In the genomic region with DNA sequence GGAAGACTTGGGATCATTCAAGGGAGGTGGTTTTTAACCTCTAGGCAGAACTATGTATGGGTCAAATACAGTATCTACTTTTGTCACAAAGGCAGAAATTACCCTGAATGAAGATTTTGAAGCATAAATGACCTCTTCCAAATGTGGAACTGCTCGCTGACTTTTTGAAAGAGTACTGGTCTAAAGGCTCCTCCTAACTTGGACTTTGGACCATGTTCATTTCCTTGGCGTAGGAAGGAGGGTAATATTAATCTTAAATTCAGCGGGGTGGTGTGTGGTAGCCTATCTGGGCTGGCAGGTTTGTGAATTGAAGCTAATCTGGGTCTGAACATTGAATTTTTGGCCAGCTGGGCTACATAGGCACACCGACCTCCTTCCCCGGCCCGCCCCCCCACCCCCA, we compare ENCODE assay signal across 32 mouse cellular contexts. TPM values are rescaled to one million over a fixed set of nuclear protein-coding genes. Genes with fewer than 3 reads are reported as not detected.
A peak's percentile ranks its signal among the peaks of the same experiment; 100 is the strongest.
DNase-seq lines count a peak whose midpoint lies in the region; ATAC-seq and TF ChIP-seq lines count a peak whose summit lies in the region.
"Had no signal": no experiment of that assay in that cellular context is flagged by ENCODE, and none has a peak within 500 bp of the region (broad histone marks: within the 10 kb centered on the region; RNA-seq: fewer than 3 reads in every experiment).

No protein-coding gene starts in this region.

- no peak for ATAC-seq in heart, embryonic 13.5 days (ENCODE audit: extremely low read depth, insufficient number of reproducible peaks, low FRiP score, low TSS enrichment)
- ATAC-seq in intestine, postnatal 0 days = no peak
- ATAC-seq in stomach, embryonic 16.5 days (ENCODE audit: insufficient read depth, low FRiP score) = no peak

- peak overlapping the region; percentile 75; the same call in 1 of the 2 replicates for H3K4me2 ChIP-seq in heart, embryonic 13.5 days
- peak overlapping the region; percentile 31 for H3K4me2 ChIP-seq in intestine, postnatal 0 days (replicated peaks; ENCODE audit: low read depth)
- H3K4me2 ChIP-seq in stomach, embryonic 16.5 days (ENCODE audit: low read depth, low read length) = peak overlapping the region; percentile 23; the same call in 1 of the 2 replicates

- no peaks in the 10 kb centered on the region for H3K9me3 ChIP-seq in heart, embryonic 13.5 days
- H3K9me3 ChIP-seq in intestine, postnatal 0 days (ENCODE audit: control insufficient read depth) = no peaks in the 10 kb centered on the region
- no peaks in the 10 kb centered on the region for H3K9me3 ChIP-seq in stomach, embryonic 16.5 days (replicated peaks; ENCODE audit: control insufficient read depth, low read length)
- H3K9me3 ChIP-seq: forebrain, embryonic 15.5 days; hindbrain, embryonic 13.5 days; limb, embryonic 10.5 days; lung, embryonic 15.5 days; midbrain, embryonic 15.5 days; neural tube, embryonic 13.5 days had no signal

- WGBS in heart, embryonic 13.5 days = 84% methylated on average over 6 of the region's 6 CpGs
- WGBS in intestine, postnatal 0 days = 55% methylated on average over 6 of the region's 6 CpGs
- 76% methylated on average over 6 of the region's 6 CpGs for WGBS in stomach, embryonic 16.5 days

- no peak overlapping the region for H3K4me3 ChIP-seq in heart, embryonic 13.5 days
- H3K4me3 ChIP-seq in intestine, postnatal 0 days (ENCODE audit: low read depth, low read length) = no peak overlapping the region
- H3K4me3 ChIP-seq in stomach, embryonic 16.5 days (replicated peaks; ENCODE audit: low read length) = no peak overlapping the region

- no peak overlapping the region for H3K9ac ChIP-seq in heart, embryonic 13.5 days
- no peak overlapping the region for H3K9ac ChIP-seq in intestine, postnatal 0 days (ENCODE audit: low read depth, low read length)
- no peak overlapping the region for H3K9ac ChIP-seq in stomach, embryonic 16.5 days (ENCODE audit: low read length)
- H3K9ac ChIP-seq: forebrain, embryonic 15.5 days; midbrain, embryonic 15.5 days had no signal

- intact Hi-C loops in heart, postnatal 25 days (cut with DNase I) = loop anchor here (5.0 kb wide), 1 partner anchor 140 kb away; no protein-coding TSS in a partner anchor

- peaks cover 14% of the 10 kb centered on the region for H3K27me3 ChIP-seq in heart, embryonic 13.5 days (replicated peaks)
- H3K27me3 ChIP-seq in intestine, postnatal 0 days (replicated peaks; ENCODE audit: control insufficient read depth, insufficient read depth, low read length) = no peaks in the 10 kb centered on the region
- H3K27me3 ChIP-seq in stomach, embryonic 16.5 days (ENCODE audit: control insufficient read depth, insufficient read depth, low read length) = no peaks in the 10 kb centered on the region
- H3K27me3 ChIP-seq: forebrain, embryonic 15.5 days; hindbrain, embryonic 13.5 days; lung, embryonic 15.5 days; midbrain, embryonic 15.5 days; neural tube, embryonic 13.5 days had no signal

- no peak for DNase-seq in heart, adult 18-20 months
- peak; percentile 34 to 47 for DNase-seq in kidney, postnatal 36 days
- DNase-seq in kidney, postnatal 25 days = no peak
- no peak for DNase-seq in heart, postnatal 25 days (ENCODE audit: low spot score)
- no peak for DNase-seq in urinary bladder, postnatal 36 days (ENCODE audit: low spot score in 2 of 2)
- DNase-seq: adrenal gland, postnatal 14 days; cerebellum, adult 2 months; cerebellum, postnatal 25 days; embryo, embryonic 11 days; gastrocnemius, postnatal 14 days; heart, adult 11 months; heart, postnatal 36 days; lung, postnatal 36 days; retina, postnatal 1 day; right cerebral cortex, postnatal 25 days had no signal

- no peak for TF ChIP-seq CTCF in intestine, postnatal 0 days (IDR thresholded peaks at IDR 0.05; ENCODE audit: low read depth)

- H3K4me1 ChIP-seq in heart, embryonic 13.5 days = peaks cover 22% of the 10 kb centered on the region
- H3K4me1 ChIP-seq in intestine, postnatal 0 days (replicated peaks; ENCODE audit: control insufficient read depth, insufficient read depth, low read length) = 0 out of 2 replicates have a peak, but pooled peaks cover 3% of the 10 kb centered on the region
- H3K4me1 ChIP-seq in stomach, embryonic 16.5 days (ENCODE audit: control insufficient read depth, insufficient read depth, low read length) = peaks cover 9% of the 10 kb centered on the region

- no peak overlapping the region for H3K27ac ChIP-seq in heart, embryonic 13.5 days (replicated peaks)
- H3K27ac ChIP-seq in intestine, postnatal 0 days (ENCODE audit: low read depth, low read length) = no peak overlapping the region
- peak overlapping the region; percentile 38; the same call in 1 of the 2 replicates for H3K27ac ChIP-seq in stomach, embryonic 16.5 days (ENCODE audit: low read length)
- H3K27ac ChIP-seq: forebrain, embryonic 15.5 days; hindbrain, embryonic 13.5 days; lung, embryonic 15.5 days; midbrain, embryonic 15.5 days; neural tube, embryonic 13.5 days had no signal

- no peaks in the 10 kb centered on the region for H3K36me3 ChIP-seq in heart, embryonic 13.5 days
- no peaks in the 10 kb centered on the region for H3K36me3 ChIP-seq in intestine, postnatal 0 days (ENCODE audit: control insufficient read depth, insufficient read depth)
- H3K36me3 ChIP-seq in stomach, embryonic 16.5 days (ENCODE audit: control insufficient read depth, insufficient read depth, low read length) = no peaks in the 10 kb centered on the region
- H3K36me3 ChIP-seq: forebrain, embryonic 15.5 days; hindbrain, embryonic 13.5 days; lung, embryonic 15.5 days; midbrain, embryonic 15.5 days; neural tube, embryonic 13.5 days had no signal

RNA-seq across cellular contexts. Expression of gene Thoc7, which starts 0.8 kb away (rescaled TPM):
- 146 and 164 TPM in 2 replicates for polyA plus RNA-seq in heart, embryonic 13.5 days (2015; fragmentation: Nextera tagmentation; extraction: Ambion mirVana)
- 10 to 100 TPM; 84.5 to 89.7 TPM for total RNA-seq in heart, adult 18-20 months (2021)
- polyA plus RNA-seq in intestine, postnatal 0 days (2015; fragmentation: Nextera tagmentation; extraction: Ambion mirVana) = 151 and 155 TPM in 2 replicates
- 138 and 143 TPM in 2 replicates for polyA plus RNA-seq in stomach, embryonic 16.5 days (2015; fragmentation: Nextera tagmentation; extraction: Ambion mirVana)
- 10 to 100 TPM; 87.7 to 96.3 TPM for total RNA-seq in heart, postnatal 25 days (2021)

RNA-seq across cellular contexts. Expression of gene Atxn7, which starts 1.2 kb away (rescaled TPM):
- polyA plus RNA-seq in heart, embryonic 13.5 days (2015; fragmentation: Nextera tagmentation; extraction: Ambion mirVana) = 2.7 and 3.1 TPM in 2 replicates
- total RNA-seq in heart, adult 18-20 months (2021) = 10 to 100 TPM; 14.0 to 16.6 TPM
- polyA plus RNA-seq in intestine, postnatal 0 days (2015; fragmentation: Nextera tagmentation; extraction: Ambion mirVana) = 3.8 and 4.8 TPM in 2 replicates
- 3.8 and 4.1 TPM in 2 replicates for polyA plus RNA-seq in stomach, embryonic 16.5 days (2015; fragmentation: Nextera tagmentation; extraction: Ambion mirVana)
- 10 to 100 TPM; 14.7 to 19.0 TPM for total RNA-seq in heart, postnatal 25 days (2021)

RNA-seq across cellular contexts. Expression of gene Gm281, which starts 48.2 kb away (rescaled TPM):
- not detected in 2 replicates for polyA plus RNA-seq in heart, embryonic 13.5 days (2015; fragmentation: Nextera tagmentation; extraction: Ambion mirVana)
- total RNA-seq in heart, adult 18-20 months (2021) = under 1 TPM in 1 of 2 experiments, not detected in 1; 0.13 TPM
- 0.05 TPM in 1 of 2 replicates, not detected in the other for polyA plus RNA-seq in intestine, postnatal 0 days (2015; fragmentation: Nextera tagmentation; extraction: Ambion mirVana)
- polyA plus RNA-seq in stomach, embryonic 16.5 days (2015; fragmentation: Nextera tagmentation; extraction: Ambion mirVana) = not detected in 2 replicates
- total RNA-seq in heart, postnatal 25 days (2021) = not detected
- total RNA-seq: adrenal gland, postnatal 14 days; gastrocnemius, postnatal 14 days; heart, postnatal 36 days; layer of hippocampus, adult 18-20 months; layer of hippocampus, postnatal 14 days; left cerebral cortex, adult 8-10 months; liver, adult 2 months had no signal
- polyA plus RNA-seq: cerebellum, adult 2 months; forebrain, embryonic 15.5 days; heart, embryonic 14.5 days; hindbrain, embryonic 13.5 days; liver, adult 2 months; lung, embryonic 15.5 days; midbrain, embryonic 15.5 days; neural tube, embryonic 13.5 days; spleen, adult 2 months; stomach, embryonic 14.5 days; thymus, postnatal 0 days had no signal

Comparison
In these comparisons a context has a peak if more than half of its experiments do, and no peak if none do; other contexts are left out.
1. DNase-seq: peak in kidney, postnatal 36 days (2 of 2); none in heart, adult 18-20 months (0 of 2), kidney, postnatal 25 days (0 of 2), heart, postnatal 25 days (single experiment) and urinary bladder, postnatal 36 days (0 of 2).
2. H3K4me2 ChIP-seq: peak in every context shown above with its lines; median percentile 75 in heart, embryonic 13.5 days; 31 in intestine, postnatal 0 days; 23 in stomach, embryonic 16.5 days.